Mouse (Mus musculus) gastrocnemius, adult 18-20 months (tissue): Measurements from ENCODE around the gene Hnf4a. TPM values are rescaled to one million over a fixed set of nuclear protein-coding genes. Genes with fewer than 3 reads are reported as not detected.

ENCODE experiments used
- DNase-seq: peaks from one replicate; pipeline ENCODE4 v3.0.0; 2021; ENCODE audit warnings: low spot score
- total RNA-seq, 2 experiments: library from RNA; stranded (reverse); gene quantifications; 2 replicates each; pipeline ENCODE4 v1.2.3; 2021

Hnf4a gene
- total RNA-seq, 2 experiments from 2014 or later: 0.21 to 0.28 TPM

DNA sequence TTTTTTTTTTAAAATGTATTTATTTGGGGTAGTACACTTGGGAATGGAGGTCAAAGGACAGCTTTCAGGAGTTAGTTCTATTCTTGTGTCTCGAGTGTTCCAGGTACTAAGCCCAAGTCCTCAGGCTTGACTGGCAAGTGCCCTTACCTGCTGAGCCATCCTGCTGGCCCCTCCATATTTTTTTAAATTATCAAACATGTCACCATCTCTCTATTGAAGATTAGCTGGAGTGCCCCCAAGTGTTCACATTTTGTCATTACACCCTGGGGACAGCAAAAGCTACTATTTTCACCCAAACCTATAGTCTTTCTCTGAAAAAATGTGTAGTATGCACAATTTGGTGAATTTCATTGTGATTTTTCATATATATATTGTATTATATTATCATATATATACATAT, 85.5 kb downstream of the Hnf4a start:
- no peak for DNase-seq

DNA sequence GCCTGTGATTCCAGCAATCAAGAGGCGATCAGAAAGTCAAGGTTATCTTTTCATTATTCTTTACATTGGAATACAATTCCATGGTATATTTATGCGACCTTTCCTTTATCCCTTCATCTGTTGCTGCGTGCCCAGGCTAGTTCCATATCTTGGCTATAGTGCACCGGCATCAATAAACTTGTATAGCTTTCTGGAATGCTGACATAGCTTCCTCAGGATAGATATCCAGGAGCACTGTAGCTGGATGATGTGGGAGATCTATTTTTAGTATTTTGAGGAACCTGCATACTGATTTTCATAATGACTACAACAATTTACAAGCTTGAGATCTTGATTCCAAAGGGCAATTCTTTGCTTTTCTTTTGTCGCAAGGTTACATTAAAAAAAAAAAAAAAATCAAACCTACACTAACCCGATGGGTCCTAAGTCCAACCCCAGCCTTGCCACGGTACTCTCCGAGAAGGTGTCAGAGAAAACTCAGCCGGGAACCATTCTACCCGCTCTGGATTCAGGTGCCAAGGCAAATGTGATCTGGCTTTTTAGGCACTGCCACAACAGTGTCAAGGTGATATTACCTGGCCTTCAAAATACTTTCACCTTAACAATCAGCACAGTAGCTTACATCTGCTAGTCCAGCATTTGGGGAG, 87.2 kb downstream of the Hnf4a start:
- DNase-seq: no peak

DNA sequence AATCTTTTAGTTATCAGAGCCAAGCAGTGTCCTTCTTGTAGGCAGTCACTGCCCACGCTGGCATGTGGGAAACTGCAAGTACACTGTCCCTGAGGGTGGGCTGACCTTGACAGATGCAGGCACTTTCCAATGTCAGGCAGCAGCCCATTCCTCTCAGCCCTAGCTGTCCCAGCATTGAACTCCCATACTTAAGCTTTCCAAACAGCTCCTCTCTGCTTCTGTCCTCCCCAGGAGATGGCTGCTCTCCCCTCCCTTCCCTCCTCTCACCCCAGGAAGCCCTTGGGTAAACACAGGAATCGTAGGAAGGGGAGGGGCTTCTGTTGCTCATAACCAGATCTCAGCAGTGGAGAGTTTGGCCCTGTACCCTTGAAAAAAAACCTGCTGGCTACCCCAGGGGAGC, 88.5 kb downstream of the Hnf4a start:
- DNase-seq: peak; percentile 48

DNA sequence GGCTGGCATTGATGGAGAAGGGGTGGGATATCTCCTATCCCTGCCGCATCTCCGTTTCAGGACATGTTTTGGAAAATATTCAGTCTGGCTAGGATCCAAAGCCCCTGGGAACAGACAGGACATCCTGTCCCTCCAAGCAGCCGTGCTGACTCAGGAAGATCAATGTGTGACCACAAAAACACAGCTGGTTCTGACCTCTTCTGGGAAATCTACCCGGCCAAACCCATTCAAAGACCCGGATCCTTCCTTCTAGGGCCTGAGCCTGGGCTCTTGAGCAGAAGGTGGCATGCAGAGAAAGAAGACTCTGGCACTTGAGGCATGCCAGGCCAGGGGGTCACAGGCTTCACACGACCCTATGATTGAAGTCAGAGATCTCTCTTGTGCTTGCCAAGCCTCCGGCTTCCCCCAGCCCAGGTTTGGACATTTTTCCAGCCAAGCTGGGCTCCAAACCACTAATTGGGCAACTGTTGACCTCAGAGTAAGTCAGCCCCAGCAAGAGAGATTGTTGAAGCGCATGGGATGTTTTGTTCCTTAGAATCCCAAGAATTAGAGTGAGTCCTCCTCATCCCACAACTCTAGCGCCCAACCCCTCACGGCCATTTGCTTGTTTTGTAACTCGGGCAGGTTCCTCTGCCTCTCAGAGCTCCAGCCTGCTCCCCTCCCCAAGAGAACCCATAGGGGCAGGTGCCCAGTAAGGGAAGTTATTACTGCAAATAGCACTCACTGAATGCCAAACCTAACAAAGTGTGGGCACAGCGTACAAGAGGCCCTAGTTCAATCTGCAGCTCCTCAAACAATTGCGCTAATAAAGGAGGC, 89.7 kb downstream of the Hnf4a start:
- DNase-seq: peak; percentile 92

DNA sequence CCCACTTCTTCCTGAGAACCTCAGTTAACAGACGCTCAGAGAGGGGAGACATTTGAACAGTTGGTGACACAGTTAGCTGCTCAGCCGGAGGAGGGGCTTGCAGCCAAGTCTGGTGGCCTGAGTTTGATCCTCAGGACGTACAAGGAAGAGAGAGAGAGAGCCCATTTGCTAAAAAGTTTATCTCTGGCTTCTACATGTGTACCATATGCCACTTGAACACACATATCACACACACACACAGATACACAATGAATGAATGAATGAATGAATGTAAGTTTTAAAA, 90.2 kb downstream of the Hnf4a start:
- DNase-seq: no peak

DNA sequence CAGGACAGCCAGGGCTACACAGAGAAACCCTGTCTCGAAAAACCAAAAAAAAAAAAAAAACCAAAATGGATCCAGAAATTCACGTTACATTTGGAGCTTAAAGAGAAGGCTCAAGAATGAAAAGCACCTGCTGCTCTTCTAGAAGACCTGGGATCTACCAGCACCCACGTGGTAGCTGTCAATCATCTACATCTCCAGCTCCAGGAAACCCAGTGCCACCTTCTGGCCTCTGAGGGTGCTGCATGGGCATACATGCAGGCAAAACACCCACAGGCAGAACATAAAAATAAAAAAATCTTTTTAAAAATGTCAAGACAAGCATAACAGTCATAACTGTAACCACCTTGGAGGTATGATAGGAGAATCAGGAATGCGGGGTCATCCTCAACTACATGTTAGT, 91.1 kb downstream of the Hnf4a start:
- DNase-seq: no peak

DNA sequence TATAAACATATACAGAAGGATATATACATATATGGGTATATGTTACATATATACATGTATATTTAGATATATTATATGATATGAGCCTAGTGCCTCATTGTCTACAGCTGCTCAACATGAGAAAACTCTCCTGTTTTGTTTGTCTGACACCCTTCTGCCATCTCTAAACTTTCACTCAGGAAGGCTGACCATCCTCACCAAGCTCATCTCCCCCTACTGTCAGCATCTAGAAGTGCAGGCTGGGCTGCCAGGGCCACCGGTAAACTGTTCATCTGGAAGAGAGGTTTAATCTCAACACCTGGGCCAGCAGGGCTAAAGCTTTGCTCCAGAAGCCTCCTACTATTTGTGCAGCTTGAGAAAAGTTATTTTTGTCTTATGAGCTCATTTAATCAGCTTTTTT, 92.6 kb downstream of the Hnf4a start:
- peak; percentile 79 for DNase-seq

DNA sequence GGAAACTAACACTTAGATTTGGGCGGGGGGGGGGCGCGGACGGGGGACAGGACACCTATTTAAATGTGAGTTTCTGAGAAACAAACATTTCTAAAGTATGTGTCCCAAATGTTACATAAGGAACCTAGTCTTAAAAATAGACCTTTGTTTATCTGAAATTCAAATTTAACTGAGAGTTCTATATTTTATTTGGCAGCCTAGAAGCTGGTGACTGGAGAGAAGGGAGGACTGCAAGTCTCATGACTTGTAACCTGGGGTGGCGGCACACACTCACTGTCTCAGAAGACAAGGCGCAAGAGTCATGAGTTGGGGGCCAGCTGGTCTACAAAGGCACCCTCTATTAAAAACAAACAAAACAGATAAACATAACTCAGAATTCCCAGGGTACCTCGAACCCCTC, 94.5 kb downstream of the Hnf4a start:
- DNase-seq: no peak

DNA sequence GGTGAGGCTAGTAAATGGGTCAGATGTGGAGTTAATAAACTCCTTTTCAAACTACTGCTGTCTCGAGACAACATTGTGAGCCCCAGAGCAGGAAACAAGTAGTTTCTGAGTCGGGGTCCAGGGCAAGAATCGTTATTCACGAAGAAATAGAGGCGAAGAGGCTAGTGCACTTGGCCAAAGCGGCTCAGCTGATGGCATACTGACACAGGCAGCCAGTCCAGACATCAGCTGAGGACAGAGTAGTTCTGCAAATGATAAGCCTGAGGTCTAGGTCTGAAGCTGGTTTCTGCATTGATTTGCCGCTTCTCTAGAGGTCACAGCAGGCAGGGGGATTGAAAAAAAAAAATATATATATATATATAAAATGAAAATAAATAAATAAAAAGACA, 95.1 kb downstream of the Hnf4a start:
- no peak for DNase-seq

DNA sequence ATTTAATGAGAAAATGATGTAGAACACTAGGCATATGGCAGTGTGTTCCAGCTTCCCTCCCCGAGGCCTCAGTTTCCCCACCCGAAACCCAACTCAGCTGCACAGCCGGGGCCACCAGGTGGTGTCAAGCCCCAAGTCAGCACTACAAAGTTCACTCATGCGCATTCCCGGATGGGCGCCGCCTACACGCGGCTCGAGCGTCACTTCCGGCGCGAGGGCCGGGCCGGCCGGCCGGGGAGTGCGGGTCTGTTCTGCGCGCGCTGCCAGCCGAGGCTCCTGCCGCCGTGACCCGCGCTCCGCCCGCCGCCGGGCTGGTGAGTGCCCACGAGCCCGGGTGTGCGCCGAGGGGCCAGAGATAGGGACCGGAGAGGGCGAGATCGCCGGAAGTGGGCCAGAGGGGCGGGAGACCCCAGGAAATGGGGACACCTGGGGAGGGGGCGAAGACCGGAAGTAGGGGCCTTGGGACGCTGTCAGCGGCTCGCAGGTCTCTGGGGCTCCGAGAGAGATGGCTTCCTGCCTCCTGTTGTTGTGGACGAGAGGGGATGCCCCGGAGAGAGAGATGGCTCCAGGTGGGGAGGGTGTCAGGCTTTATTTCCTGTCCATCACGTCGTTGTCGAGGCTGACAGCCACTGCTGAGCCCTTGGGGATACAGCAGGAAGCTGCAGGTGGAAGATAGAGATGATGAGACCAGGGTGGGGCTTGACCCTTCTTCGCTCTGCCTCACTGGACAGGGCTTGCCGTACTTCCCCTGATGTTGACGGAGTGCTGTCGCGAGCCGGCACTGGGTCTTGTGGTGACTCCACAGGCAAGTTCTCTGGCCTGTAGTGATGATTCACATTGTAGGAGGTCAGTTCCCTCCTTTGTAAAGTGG, 95.7 kb downstream of the Hnf4a start, which contains the start of gene Ttpal:
Gene Ttpal (plus strand): TSS at position 214 of the 871 bp plus-strand sequence.
- peak; percentile 84 for DNase-seq

DNA sequence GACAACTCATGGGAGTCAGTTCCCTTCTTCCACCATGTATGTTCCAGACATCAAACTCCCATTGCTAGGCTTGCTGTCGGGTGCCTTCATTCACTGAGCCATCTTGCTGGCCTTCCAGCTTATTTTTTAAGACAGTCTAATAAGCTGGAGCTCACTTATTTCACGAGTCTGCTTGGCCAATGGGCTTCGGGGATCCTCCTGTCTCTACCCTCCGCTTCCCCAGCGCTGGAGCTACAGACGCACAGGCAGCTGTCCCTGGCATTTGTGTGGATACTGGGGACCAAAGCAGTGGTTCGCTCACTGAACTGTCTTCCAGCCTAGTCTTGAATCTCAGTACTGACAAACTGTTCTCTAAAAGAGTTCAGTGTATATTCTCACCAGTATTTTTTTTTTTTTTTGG, 99.6 kb downstream of the Hnf4a start:
- no peak for DNase-seq

DNA sequence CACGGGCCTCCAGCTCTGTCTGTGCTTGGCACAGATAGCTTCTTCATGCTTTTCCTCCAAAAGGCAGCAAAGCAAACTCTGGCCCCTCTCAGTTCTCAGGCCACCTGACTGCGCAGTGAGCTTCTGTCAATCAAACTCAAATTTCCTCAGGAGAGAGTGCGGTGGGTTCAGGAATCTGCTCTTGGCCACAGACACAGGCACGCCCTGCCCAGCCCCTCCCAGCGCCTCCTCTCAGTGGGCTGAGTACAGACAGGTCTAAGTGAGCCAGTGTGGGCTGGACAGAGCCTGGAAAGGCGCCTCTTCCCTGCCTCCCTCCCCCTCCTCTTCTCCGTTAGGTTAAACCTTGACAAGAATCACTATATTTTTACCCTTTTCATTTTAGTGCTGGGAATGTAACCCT, 101.4 kb downstream of the Hnf4a start:
- DNase-seq: no peak

DNA sequence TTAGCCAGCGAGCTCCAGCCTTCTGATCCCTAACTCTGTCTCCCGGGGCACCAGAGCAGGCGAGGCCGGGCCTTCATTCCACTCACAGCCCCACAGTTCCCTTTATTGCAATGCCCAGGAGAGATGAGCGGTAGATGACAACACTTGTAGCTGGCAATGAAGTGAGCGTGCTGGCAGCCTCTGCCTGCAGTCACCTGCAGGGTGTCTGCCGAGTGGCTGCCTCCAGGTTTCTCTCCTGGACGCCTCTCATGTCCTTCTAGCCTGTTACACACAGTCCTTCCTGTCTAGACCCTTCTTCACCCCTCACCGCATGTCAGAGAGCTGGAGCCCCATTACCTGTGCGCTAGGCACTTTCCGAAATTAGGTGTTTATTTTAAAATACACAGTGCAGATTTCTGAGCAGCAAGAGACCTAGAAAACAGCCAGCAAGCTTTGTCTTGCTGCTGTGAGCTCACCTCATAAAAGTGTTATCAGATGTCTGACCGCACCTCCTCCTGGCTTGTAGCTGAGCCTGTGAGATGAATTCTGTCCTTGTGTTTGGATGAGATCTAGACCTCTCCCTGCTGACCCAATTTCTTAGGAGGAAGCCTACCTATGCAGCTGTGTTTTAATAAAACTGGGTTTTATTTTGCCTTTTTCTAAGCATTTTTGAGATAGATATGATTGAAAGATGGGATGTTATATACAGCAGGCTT, 102.8 kb downstream of the Hnf4a start:
- DNase-seq: no peak

DNA sequence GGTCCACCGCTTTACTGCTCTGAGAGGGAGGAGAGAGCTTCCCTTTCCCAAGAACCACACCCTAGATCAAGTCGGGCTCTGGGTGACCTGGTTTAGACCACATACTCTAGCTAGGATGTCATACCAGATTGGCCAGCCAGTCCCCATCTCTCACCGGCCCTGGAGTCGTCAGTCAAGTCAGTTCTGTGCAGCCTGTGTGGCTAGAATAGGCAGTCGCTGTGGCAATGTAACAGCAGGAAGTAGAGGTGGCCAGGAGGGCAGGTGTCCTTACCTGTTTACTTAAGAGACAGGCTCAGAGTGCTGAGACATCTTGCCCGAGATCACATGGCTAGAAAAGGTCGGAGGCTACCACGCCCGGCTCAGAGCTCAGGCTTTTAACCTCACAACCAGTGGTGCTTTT, 104.6 kb downstream of the Hnf4a start:
- DNase-seq: no peak

DNA sequence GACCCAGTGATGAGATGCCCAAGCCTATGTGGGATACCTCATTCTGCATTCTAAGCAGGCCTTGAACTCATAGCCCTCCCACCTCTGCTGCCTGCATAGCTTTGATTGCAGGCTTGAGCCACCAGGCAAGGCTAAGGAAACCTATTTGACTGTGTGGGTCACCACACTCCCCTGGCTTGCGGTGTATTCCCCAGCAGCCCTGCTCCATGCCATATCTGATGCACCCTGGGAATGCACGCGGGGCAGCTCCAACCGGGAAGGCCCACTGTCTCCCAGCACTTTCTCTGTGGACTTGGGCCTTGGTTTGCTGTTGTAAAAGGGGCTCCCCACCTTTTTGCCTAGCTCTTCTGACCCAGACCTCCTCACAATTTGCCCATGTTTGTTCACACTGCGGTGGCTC, 106.6 kb downstream of the Hnf4a start:
- DNase-seq: no peak

DNA sequence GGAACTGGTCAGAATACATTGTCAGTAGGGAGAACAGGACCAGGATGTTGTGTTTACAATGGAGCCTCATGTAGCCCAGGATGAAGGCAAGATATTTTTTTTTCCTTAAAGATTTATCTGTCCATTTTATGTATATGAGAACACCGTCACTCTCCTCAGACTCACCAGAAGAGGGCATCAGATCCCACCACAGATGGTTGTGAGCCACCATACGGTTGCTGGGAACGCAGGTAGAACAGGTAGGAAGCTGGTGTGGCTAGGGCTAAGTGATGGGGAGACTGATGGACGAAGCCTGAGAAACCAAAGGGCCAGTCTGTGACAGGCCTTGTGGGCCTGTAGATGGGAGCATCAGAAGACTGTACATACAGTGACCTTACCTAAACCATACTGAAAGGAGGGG, 107.4 kb downstream of the Hnf4a start:
- DNase-seq: no peak

DNA sequence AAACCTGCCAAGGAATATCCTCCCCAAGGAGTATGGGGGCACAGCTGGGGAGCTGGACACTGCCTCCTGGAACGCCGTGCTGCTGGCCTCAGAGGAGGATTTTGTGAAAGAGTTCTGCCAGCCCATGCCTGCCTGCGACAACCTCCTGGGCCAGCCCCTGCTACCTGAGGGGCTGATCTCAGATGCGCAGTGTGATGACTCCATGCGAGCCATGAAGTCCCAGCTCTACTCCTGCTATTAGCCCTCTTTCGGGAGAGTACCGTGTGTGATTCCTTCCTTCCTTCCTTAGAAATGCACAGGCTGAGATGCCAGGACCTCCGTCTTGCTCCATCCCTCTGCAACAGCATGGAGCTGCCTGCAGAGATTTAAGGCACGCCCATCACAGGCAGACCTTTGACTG, 108.8 kb downstream of the Hnf4a start:
- DNase-seq: no peak

DNA sequence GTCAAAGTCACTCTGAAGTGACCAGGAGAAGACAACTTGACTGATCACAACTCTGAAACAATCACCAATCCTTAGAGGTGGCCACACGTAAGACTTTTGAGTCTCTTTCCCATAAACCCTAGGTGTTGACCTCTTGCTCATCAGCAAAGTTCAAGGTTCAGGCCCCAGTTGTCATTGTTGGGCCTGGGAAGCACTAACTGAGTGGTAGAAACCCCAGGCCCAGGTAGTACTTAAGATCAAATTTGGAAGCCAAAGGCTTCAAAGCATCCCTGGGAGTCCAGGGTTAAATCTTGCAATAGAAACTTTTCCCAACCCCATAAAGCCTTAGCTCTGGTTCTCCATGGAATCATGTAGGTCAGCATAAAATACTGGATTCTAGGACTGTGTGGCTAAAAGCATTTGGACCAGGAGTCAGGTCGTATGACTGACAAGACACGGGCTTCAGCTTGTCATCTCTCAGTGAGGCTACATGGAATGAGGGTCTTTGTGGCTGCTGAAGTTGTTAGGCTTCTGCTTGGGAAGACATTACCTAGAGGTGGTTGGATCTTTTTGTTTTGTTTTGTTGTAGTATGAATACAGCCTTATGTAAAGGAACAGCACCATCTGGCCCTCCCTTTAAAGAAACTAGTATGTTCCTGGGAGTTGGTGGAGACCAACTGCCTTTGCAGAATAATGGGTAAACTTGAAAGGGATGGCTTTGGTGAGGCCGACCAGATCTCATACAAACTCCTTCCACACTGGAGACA, 109.5 kb downstream of the Hnf4a start:
- no peak for DNase-seq

DNA sequence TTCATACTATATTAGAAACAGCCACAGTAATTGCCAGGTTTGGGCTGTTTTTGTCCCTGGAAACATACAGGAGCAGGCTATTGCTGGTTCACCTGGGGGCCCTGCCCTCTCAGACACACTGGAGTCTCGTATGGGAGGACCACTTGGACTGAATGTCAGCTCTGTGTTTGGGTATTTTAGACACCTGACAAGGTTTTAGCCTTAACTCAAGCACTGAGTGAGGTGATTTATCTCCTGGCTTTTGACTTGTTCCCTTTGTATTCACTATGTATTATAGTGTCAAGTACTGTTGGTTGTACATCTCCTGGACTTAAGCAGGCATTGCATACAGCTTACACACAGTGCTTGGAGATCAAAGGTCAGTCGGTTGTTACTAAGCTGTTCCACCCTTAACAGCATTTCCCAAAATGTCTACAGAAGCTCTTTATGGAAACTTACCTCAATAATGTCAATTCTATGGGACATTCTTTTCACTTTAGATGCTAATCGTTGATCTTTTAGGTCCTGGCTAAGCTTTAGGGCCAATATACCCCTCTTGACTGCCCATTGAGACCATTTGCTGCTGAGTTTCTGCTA, 110.1 kb downstream of the Hnf4a start:
- no peak for DNase-seq

DNA sequence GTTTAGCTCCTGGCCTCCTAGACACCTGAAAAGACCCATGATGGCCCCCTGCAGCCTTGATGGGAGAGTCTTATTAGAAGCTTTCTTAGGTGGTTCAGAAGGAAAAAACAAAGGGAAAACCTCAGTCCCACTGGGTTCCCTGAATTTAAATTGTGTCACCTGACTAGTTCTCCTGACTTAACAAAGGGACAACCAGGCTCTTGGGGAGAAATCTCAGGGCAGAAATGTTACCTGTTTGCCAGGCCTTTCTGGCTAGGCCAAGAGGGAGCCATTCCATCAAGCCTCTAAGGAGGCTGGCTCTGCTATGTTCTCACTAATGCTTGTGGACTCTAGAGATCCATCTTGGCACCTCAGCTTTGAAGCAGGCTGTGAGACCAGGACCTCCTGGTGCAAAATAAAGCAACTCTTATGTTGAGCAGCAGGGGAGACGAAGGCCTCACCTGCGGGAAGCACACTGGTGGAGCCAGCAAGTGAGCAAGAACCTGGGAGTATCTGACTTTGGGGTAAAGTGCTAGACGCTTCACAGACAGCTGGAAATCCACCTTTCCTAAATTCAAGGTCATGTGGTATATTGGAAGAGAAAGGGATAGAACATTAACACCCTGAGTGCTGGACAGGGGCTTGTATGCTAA, 110.7 kb downstream of the Hnf4a start:
- no peak for DNase-seq
